Mouse (Mus musculus) spleen, postnatal 14 days (tissue): ENCODE measurements at regions not wholly inside any gene's neighbourhood (a gene's known extent, or its start where the extent isn't known, plus 50 kb on each side); places are given as distances from the start of the nearest gene placed in this dataset.

ENCODE experiments used
- DNase-seq, 2 experiments: peaks; one replicate each; pipeline ENCODE4 v3.0.0; 2021 to 2022; ENCODE audit warnings: low spot score in 2 of 2

DNA sequence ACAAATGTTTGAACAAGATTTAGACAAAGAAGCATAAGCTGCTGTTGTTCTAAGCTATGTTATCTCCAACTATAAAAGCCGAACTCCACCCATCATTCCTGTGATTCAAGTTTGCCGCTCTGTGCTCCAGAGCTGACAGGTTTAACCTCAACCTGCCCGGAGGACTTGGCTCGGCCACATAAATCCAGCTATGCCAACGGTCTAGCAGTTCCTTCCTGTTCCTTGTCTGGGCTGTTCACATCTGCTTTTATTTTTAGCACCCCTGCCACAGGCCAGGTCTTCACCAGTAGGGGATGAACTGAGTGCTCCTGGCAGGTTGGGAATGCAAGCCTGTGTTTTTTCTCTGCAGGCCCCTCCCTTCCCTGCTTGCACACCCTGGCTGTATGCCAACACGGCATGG lies 51.8 kb upstream of the Gpr12 start:
- DNase-seq = no peak
